Mouse (Mus musculus): ENCODE results near the gene Gm30083.

Gm30083 gene

GRCm38 (mm10) chr14:33959341-33959740, 55.6 kb downstream of the Gm30083 start:
- DNase-seq (ENCODE audit: extremely low read depth, low read depth) = no peak

GRCm38 (mm10) chr14:33958841-33959240, 56.1 kb downstream of the Gm30083 start:
- DNase-seq (ENCODE audit: extremely low read depth, low read depth) = no peak

GRCm38 (mm10) chr14:33958186-33958585, 56.8 kb downstream of the Gm30083 start:
- no peak for DNase-seq (ENCODE audit: extremely low read depth, low read depth)

GRCm38 (mm10) chr14:33956055-33956454, 58.9 kb downstream of the Gm30083 start:
- DNase-seq (ENCODE audit: extremely low read depth, low read depth) = no peak

GRCm38 (mm10) chr14:33953761-33954160, 61.2 kb downstream of the Gm30083 start, which contains the start of gene Rbp3:
Gene Rbp3 (plus strand): TSS chr14:33954003.
- DNase-seq (ENCODE audit: extremely low read depth, low read depth) = no peak

GRCm38 (mm10) chr14:33952233-33952981, 62.6 kb downstream of the Gm30083 start:
- DNase-seq (ENCODE audit: extremely low read depth, low read depth) = no peak

- no peak for DNase-seq (ENCODE audit: extremely low read depth, low read depth)
Observed at GRCm38 (mm10) chr14:33946125-33946524, 68.9 kb downstream of the Gm30083 start.

- no peak for DNase-seq (ENCODE audit: extremely low read depth, low read depth)
Observed at GRCm38 (mm10) chr14:33942222-33942621, 72.8 kb downstream of the Gm30083 start.

GRCm38 (mm10) chr14:33940739-33941138, 74.2 kb downstream of the Gm30083 start, which contains the start of gene Gdf2:
Gene Gdf2 (plus strand): TSS chr14:33941039.
- no peak for DNase-seq (ENCODE audit: extremely low read depth, low read depth)

- no peak for DNase-seq (ENCODE audit: extremely low read depth, low read depth)
Observed at GRCm38 (mm10) chr14:33939117-33939516, 75.9 kb downstream of the Gm30083 start.
